Mouse (Mus musculus) testis, postnatal 10 days (tissue): Measurements from ENCODE around the gene Sdc4.
A peak's percentile ranks its signal among the peaks of the same experiment; 100 is the strongest.

Source experiments
- DNase-seq: peaks from one replicate; pipeline ENCODE4 v3.0.0; 2021; ENCODE audit warnings: low spot score

Sdc4 gene

DNA sequence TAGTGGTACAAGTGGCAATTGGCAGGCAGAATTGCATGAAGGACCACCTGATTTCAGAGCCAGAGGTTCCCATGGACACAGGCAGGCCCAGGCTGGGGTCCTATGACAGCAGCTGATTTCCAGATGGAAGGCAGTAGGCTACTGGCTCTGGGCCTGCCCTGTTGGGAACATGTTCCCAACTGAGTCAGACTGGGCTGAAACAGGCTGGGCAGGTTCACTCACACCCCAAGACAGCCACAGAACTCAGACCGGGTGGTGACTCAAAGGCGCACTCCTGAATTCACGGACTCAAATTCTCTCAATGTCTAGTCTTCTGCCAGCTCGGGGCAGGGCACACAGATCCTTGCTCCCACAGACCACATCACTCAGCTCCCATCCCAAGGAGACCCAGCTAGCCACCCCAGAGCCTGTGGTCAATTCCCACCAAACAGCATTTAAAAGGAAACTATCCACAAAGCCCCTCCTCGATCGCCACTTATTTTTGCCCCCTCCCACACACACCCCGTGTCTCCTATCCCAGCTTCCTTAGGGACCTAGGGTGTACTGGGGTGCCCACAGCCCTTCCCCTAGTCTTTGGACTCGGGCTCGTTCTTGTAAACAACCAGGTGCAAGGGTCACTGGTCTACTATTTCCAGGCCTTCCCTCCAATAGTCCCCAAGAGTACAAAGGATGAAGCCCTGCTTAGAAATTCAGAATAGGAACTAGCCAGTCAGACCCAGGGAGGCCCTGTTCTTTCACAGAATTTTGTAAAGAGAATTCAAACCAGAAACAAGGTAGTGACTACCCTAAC lies 11.8 kb downstream of the Sdc4 start:
- DNase-seq, result no peak

DNA sequence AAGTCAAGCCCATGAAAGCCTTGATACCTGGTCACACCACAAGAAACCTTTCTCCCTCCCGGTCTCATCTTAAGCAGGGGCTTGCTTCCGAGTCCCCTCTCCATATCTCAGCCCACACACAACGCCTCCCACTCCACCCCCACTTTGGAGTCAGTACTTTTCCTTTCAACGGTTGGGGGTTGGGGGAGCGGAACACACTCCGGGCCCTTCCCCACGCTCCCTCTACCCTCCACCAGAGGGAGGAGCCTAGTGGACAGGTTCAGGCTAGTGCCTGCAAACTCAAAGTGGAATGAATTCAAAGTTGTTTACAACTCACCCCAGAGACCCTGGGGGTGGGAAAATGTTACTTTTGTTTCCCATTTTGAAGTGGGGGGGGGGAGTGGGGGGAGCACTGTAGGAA lies 13.0 kb downstream of the Sdc4 start:
- no peak for DNase-seq

DNA sequence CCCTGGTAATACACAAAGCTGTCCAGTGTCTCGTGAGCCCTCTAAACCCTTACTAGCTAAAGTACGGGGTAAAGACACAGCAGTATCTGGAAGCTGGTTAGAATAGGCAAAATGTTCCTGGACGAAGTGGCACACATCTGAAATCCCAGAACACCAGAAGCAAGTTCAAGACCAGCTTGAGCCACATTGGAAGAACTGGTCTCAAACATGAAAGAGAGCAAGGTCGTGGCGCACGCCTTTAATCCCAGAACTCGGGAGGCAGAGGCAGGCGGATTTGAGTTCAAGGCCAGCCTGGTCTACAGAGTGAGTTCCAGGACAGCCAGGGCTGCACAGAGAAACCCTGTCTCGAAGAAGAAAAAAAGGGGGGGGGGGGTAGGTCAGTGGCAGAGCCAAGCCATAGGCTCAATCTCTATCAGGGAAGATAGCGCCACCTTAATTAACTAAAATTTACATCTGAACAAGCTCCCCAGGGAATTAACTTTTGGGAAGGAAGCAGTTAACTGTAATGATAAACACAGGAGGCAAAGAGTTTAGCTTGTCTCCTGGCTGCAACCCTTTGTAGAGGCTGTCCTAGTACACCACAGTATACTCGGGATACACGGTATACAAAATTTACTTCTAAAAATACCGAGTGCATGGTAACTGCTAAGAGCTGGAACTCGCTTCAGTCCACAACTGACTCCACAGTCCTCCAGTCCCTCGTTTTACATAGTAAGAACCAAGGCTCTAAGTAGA lies 13.6 kb downstream of the Sdc4 start:
- DNase-seq, result no peak

- DNase-seq, result no peak
Measured at GRCm38 (mm10) chr2:164428451-164428850, 15.2 kb downstream of the Sdc4 start.

DNA sequence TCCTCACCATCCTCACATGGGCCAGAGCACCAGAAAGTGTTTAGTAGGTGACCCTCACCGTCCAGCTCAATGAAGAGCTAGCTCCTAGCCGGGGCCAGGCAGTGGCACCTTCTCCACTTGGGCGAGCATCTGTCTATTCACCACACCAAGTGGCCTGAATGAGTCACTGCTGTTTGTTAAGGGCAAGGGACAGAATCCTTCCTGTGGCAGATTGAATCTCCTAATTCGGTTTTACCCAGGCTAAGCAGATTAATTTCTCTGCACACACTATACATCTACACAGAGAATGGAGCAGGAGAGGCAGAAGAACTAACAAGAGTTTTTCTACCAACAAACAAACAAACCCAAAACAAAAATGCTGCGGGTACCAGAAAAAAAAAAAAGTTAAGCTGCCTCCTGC lies 16.7 kb downstream of the Sdc4 start:
- DNase-seq, result no peak

- no peak for DNase-seq
Measured at GRCm38 (mm10) chr2:164426121-164426520, 17.6 kb downstream of the Sdc4 start.

DNA sequence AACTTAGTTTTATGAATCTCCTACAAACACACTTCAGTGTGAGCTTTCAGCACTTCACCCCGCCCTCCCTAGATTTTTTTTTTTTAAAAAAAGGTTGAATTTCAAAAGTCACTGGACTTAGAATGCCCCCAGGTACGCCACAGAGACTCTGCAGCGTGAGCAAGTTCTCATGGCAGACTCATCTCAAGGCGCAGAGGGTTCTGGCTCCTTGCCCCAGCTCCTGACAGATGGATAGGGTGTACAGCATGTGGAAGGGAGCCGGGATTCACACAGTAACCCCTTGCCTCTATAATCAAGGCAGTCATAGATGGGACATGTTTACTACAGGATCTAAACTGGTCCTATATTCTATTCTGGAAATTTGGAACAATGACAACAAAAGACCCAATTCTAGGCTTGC lies 18.3 kb downstream of the Sdc4 start:
- DNase-seq, result no peak

- DNase-seq, result no peak
Measured at GRCm38 (mm10) chr2:164424406-164424805, 19.3 kb downstream of the Sdc4 start.

- DNase-seq, result no peak
Measured at GRCm38 (mm10) chr2:164423464-164423863, 20.2 kb downstream of the Sdc4 start.

- DNase-seq, result no peak
Measured at GRCm38 (mm10) chr2:164422675-164423393, 20.9 kb downstream of the Sdc4 start.

DNA sequence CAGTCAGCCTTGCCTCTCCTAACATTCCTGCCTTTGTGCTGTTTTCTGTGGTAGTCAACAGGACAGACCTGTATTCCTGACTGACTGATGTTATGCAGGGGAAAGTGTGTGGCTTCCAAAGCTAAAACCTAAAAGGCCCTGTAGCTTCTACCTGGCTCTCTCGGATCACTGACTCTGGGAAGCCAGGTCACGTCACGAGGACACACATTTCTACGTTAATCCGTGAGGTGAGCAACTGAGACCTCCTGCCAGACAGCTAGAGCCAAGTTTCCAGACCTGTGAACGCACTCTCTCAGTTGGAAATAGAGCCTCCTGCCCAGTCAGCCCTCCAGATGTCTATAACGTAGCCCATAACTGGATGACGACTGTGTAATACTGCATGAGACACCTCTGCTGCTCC lies 21.7 kb downstream of the Sdc4 start:
- DNase-seq, result no peak

DNA sequence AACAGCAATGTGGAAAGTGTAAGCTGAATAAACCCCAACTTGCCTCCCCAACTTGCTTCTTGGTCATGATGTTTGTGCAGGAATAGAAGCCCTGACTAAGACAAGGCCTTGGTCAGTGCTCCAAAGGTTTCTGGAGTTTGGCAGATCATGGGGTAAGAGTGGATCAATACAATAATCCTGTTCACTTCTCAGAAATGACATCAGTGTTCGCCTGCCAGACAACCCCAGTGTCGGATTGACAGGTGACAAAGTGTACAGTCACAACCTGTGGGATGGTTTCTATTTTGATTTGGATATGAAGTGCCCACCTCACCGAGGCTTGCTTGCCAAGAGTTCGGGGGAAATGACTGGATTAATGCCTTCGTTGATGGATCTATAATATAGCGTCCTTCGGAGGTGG lies 22.4 kb downstream of the Sdc4 start:
- DNase-seq, result no peak

- no peak for DNase-seq
Measured at GRCm38 (mm10) chr2:164419489-164419888, 24.2 kb downstream of the Sdc4 start.

DNA sequence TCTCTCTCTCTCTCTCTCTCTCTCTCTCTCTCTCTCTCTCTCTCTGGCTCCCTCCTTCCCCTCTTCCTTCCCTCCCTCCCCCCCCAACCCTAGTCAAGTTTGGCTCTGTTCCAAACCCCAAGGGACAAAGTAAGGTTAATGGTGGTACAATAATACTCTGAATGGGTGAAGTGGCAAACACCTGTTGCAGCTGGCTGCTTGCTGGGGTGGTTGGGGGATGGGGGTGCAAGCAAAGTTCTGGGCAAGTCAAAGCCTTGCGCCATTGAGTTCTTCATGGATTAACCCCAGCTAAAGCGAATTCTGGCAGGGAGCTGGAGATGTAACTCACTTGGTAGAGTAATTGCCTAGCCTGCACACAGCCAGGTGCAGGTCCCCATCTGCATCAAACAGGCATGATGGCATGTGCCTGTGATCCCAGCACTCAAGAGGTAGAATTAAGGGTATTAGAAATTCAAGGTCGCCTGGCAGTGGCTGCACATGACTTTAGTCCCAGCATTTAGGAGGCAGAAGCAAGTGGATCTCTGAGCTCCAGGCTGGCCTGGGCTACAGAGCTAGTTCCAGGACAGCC lies 25.3 kb downstream of the Sdc4 start:
- DNase-seq, result no peak

- DNase-seq, result peak; percentile 75
Measured at GRCm38 (mm10) chr2:164417198-164417597, 26.5 kb downstream of the Sdc4 start.

GRCm38 (mm10) chr2:164414581-164414980 lies 29.1 kb downstream of the Sdc4 start:
- no peak for DNase-seq

DNA sequence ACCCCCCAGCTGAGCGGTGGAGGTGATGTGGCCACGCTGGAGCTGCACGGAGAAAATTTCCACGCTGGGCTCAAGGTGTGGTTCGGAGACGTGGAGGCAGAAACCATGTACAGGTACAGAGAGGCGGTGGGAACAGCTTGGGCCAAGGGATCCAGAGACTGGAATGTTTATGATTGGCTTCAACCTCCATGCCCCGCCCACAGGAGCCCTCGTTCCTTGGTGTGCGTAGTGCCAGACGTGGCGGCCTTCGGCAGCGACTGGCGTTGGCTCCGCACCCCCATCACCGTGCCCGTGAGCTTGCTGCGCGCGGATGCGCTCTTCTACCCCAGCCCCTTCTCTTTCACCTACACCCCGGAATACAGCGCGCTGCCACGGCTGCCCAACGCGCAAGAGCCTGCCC lies 29.5 kb downstream of the Sdc4 start:
- no peak for DNase-seq

- DNase-seq, result peak; percentile 85
Measured at GRCm38 (mm10) chr2:164407708-164408107, 36.0 kb downstream of the Sdc4 start.

- no peak for DNase-seq
Measured at GRCm38 (mm10) chr2:164405519-164405918, 38.2 kb downstream of the Sdc4 start.

- no peak for DNase-seq
Measured at GRCm38 (mm10) chr2:164405060-164405459, 38.6 kb downstream of the Sdc4 start, which contains the start of gene Matn4. Gene Matn4 (minus strand): TSS chr2:164405160.

GRCm38 (mm10) chr2:164404082-164404990 lies 39.4 kb downstream of the Sdc4 start:
- no peak for DNase-seq
